Mouse (Mus musculus) spleen, adult 2 months (tissue): Measurements from ENCODE around the gene Msi1.

Source experiments
- CTCF ChIP-seq: fragments of 200-500 bp; IDR thresholded peaks from 2 replicates; pipeline ENCODE4 v1.5.1; 2011; ENCODE audit warnings: mild to moderate bottlenecking, inconsistent platforms; ENCODE audit not compliant: insufficient read depth, insufficient read length, insufficient replicate concordance; ENCODE audit errors: extremely low read depth
- POLR2A ChIP-seq: fragments of 200-500 bp; IDR thresholded peaks from 2 replicates; pipeline ENCODE4 v1.6.1; 2011; ENCODE audit warnings: low read depth, low read length, inconsistent platforms

DNA sequence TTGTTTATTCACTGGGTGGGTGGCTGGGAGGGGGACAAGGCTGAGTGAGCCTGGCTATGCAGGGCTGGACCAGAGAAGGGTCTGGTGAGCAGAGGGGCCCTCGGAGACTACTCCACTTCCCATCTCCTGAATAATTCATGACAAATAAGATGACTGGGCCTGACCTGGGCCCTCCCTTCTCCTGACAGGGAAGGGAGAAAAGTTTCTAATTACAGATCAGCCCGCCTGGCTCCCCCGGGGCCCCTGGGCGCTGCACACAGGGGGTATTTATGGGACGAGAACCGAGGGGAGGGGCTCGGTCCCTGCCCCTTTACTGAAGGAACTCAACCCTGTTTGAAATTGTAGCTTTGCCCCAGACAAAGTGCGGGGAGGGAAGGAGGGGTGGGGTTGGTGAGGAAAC is 35.2 kb upstream of the Msi1 start:
- TF ChIP-seq CTCF (no peak), POLR2A (no peak)
